Mouse (Mus musculus) regulatory T cell (primary cell): ENCODE measurements around the gene Ppp1r14c.

Experiments used
- in situ Hi-C: fragments of 300-600 bp; cut with MboI, MseI; formaldehyde crosslinking; loops from one replicate; pipeline ENCODE4 v1.15.1; 2025; ENCODE audit warnings: high pct_unique_total_duplicates

Gene Ppp1r14c

DNA sequence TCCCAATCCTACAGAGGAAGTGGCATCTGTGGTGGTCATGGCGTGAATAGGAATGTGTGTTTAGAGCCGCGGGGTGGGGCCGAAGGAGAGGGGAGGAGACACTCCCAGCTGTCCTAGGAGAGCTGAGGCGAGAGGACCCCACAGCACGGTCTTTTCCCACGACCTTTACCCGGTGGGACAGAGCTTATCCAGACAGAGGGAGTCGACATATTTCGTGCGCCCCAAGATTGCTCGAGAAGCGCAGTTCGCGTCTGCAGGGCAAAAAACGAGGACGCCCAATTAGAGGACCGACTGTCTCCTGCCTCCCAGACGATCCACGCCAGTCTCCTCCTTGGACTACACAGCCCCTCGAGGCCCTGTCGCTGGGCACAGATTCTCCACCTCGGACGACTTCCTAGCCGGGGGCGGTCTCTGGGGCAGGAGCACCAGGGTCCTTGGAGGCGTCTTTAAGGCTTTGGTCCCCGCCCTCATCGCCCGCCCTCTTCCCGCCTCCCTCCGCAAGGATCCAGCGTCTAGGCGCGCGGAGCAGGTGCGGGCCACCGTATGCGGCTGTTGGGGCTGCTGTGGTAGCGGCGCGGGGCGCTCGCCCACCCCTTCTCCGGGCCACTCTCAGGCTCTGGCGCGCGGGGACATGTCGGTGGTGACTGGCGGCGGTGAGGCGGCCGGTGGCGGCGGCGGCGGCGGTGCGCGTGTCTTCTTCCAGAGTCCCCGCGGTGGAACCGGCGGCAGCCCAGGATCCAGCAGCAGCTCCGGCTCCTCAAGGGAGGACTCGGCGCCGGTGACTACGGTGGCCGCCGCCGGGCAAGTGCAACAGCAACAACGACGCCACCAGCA is at the start of gene Ppp1r14c:
TSS of gene Ppp1r14c (plus strand) at position 22 of the 834 bp plus-strand sequence.
- in situ Hi-C loops: no loop called here

DNA sequence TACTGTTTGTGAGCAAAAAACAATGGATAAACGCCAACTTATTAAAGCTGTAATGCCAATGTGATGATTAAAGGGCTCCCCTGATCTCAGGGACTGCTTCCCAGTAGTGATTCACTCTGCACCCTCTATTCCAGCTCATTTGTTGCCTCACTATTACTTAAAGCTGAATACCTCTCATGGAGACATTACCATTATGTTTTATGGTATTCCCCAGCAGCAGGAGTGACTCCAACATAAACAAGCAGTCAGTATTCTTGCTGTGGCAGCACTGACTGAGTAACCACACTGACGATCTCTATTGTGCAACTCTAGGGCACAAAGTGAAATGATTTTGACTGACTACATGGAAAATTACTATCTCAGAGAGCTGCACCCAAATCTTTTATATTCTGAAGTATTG is 44.5 kb upstream of the Ppp1r14c start:
- in situ Hi-C loops: no loop called here

DNA sequence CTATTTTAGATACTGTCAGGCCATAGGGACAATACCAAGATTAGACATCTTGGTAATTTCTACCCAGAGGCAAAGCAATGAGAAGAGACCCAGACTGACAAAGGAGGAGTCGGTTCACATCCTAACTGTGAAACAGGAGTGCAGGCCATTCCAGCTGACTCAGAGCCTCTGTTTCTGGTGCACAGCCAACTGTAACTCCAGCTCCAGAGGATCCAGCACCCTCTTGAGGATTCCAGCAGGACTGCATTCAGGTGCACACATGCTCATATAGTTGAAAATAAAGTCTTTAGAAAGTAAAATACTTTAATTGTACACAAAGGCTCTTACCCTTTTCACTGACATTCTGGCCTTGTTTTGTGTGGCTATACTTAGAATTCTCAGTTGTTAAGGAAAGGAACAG is 40.4 kb upstream of the Ppp1r14c start:
- in situ Hi-C loops: no loop called here

DNA sequence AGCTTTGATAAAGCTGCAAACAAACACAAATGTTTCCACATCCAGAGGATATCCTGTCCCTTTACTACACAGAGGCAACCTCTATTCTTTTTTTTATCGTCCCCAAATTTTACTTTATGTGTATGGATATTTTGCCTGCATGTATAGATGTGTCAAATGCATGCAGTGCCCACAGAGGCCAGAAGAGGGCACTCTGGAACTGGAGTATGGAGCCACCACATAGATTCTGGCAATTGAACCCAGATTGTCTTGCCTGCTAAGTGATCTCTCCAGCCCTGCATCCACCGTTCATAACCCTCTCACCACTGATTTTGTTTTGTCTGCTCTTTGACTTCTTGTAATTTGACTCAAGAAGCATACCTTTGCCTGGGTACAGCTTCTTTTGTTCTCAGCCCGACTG is 33.0 kb upstream of the Ppp1r14c start:
- in situ Hi-C loops: loop anchor here (5.0 kb wide), 2 partner anchors 199 to 609 kb away; no protein-coding TSS in a partner anchor

- in situ Hi-C loops: loop anchor here (5.0 kb wide), 2 partner anchors 198 to 608 kb away; no protein-coding TSS in a partner anchor
These were observed 31.3 kb upstream of the Ppp1r14c start for GRCm38 (mm10) chr10:3334570-3334969.

DNA sequence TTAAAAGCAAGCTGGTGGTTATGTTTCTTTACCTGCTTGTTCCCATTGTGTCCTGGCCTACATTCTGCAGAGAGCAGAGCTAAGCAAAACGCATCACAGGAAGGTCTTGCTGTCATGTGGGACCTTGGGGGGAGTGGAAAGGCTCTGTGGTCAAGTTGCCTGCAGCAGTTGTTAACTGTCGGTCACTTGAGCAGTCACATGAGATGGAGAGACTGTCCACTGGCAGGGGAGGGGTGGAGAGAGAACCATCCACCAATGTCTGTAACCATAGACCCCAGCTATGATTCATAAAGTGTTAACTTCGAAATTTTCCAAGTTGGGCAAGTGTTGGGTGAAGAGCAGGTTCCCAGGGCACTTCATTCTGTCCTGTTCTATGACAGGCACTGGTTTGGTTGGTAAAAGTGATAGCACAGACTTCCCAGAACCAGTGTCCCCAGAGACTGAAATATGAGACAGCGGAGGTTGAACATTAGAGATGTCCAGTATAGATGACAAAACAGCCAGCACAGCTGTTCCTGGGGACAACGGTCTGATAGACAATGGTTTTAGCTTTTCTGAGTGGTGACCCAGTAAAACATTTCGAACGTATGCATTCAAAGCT is 29.0 kb upstream of the Ppp1r14c start:
- in situ Hi-C loops: no loop called here

GRCm38 (mm10) chr10:3337330-3337901 is 28.4 kb upstream of the Ppp1r14c start:
- in situ Hi-C loops: no loop called here

- in situ Hi-C loops: no loop called here
These were observed 20.2 kb upstream of the Ppp1r14c start for GRCm38 (mm10) chr10:3345706-3346105.

GRCm38 (mm10) chr10:3359531-3359930 is 6.3 kb upstream of the Ppp1r14c start:
- in situ Hi-C loops: no loop called here

DNA sequence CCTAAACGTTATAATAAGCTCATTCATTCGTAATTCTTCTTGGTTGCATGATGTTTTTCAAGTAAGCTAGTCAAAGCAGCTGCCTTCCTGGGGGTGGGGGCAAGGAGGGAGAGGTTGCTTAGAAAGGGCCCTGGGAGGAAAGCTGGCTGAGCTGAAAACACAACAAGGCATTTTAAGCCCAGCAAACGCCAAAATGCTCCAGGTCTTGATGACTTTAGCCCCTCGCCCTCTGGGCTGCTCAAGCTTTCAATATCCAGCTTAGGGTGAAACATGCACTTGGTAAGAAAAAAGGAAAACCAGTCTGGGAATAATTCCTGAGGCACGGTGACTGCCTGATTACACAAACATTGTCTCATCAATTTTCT is 204 bp upstream of the Ppp1r14c start:
- in situ Hi-C loops: no loop called here

GRCm38 (mm10) chr10:3366870-3367431 is 1.1 kb downstream of the Ppp1r14c start:
- in situ Hi-C loops: no loop called here

DNA sequence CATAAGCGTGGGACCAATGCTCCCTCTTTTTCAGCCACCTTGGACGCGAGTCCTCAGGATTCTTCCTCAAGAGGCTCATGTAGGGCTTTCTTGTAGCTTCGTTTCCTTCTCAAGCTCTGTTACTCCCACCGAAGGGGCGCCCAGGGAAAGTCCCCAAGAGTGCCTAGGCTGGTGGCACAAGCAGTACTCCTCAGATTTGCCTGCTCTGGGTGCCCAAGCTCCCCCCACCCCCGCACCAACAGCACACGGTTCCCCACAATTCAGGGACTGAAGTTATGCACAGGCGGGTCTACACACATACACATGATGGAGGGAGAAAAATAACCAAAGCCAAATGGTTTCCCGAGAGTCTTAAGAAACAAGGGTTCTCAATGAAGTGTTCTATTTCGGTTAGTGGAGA is 1.6 kb downstream of the Ppp1r14c start:
- in situ Hi-C loops: no loop called here

GRCm38 (mm10) chr10:3383176-3383575 is 17.3 kb downstream of the Ppp1r14c start:
- in situ Hi-C loops: no loop called here

GRCm38 (mm10) chr10:3392251-3392650 is 26.4 kb downstream of the Ppp1r14c start:
- in situ Hi-C loops: no loop called here

- in situ Hi-C loops: no loop called here
These were observed 27.7 kb downstream of the Ppp1r14c start for GRCm38 (mm10) chr10:3393548-3393947.

DNA sequence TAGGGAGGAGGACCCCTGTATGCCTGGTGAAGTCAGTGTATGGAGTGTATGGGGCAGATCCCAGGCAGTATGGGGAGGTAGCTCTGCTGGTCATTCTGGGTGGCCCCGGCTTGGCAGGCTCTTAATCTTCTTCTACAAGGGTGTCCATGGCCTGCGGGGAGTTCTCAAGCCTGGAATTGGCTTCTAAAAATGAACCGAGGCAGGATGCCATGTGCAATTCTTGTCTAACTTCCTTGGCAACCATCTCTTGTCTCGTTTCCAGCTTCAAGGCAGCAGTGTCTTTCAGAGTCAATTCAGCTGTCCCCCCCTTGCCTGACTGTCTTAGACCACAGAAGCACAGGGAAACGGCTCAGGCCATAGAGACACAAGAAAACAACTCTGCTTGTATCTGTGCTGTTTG is 28.3 kb downstream of the Ppp1r14c start:
- in situ Hi-C loops: no loop called here

GRCm38 (mm10) chr10:3394671-3395288 is 28.9 kb downstream of the Ppp1r14c start:
- in situ Hi-C loops: no loop called here

DNA sequence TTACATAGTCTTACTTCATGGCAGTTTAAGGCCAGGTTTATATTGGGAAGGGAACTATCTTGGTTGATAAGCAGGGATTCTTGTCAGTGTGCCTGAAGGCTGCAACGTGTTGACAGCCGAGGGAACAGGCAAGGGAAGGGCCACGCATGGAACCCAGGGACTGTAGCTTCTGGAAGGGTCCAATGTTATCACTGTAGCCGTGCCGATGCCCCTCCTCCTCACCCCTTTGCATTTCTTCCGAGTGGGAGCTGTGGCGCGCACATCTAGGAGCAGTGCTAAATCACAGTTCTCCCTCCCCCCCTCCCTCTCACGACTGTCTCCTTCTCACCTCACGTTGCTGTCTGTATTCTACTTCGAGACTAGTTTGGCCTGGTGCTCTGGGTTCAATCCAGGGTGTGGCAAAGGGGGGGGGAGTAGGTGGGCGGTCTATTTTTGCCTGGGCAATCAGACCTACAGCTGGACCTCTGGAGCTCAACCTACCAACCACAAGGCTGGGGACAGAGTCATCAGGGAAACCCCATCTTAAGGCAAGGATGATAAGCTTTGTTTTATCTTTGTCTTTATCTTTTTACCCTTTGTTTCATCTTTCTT is 29.6 kb downstream of the Ppp1r14c start:
- in situ Hi-C loops: no loop called here

DNA sequence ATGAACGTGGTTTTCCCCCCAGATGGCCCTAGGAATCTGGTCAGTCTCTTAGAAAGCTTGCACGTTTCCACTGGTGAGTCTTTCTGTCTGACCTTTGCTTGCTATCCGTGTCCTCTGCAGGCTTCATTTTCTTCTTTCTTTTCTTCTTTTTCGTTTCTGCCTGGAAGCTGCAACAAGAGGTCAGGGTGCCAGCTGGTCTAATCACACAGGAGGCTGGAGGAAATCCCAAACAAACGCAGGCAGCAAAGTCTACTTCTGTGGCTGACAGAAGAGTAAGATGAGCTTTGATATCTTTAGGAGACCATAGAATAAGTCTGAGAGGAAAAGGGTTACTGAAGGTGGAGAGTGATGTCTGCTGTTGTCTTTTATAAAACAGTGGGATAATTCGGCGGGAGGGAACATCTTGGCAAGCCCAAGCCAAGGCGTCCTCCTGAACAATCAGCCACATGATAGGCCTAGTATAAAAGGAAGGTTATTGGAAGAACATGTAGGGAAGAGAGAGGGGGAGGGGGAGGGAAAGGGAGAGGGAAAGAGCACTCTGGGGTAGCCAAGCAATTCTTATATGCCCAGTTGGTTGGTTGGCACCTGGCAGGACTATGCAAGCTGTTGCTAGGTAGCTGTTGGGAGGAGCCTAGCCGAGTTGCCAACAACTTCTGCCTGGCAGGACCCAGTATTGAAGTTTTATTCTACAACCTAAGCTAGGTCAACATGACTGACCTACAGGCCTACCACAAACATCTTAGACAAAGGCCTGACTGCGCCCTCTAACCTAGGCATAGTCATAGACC is 30.3 kb downstream of the Ppp1r14c start:
- in situ Hi-C loops: no loop called here

- in situ Hi-C loops: no loop called here
These were observed 31.5 kb downstream of the Ppp1r14c start for GRCm38 (mm10) chr10:3397406-3397805.

DNA sequence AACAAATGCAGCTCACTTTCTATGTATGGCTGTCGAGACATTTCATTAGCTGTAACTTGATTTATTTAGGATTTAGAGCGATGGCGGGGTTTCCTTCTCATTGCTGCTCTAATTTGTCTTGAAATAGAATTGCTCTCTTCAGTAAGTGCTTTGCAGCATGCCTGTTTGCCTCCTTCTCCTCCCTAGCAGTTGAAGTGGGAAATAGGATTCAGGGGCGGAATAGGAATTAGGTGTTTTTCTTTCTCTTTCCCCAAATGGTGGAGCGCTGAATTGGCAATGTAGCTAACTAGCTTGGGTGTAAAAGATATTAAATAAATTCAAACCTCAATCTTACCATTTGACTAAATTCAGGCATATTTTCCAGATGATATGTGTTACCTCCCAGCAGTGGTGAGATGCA is 32.2 kb downstream of the Ppp1r14c start:
- in situ Hi-C loops: no loop called here
